Mouse (Mus musculus) c-Kit-positive CD71-positive TER-119-positive erythroid progenitor cells, embryonic 14.5 days (primary cell): ENCODE data around the gene Scarb1.

Experiments used
- DNase-seq: peaks from one replicate; pipeline ENCODE4 v3.0.0-alpha.2; 2013; ENCODE audit warnings: low spot score

The Scarb1 gene

GRCm38 (mm10) chr5:125271531-125272203, 69.2 kb downstream of the Scarb1 start:
- peak; percentile 87 for DNase-seq

- peak; percentile 70 for DNase-seq
Measured at GRCm38 (mm10) chr5:125270587-125271130, 70.2 kb downstream of the Scarb1 start.

- no peak for DNase-seq
Measured at GRCm38 (mm10) chr5:125269836-125270235, 71.1 kb downstream of the Scarb1 start.

GRCm38 (mm10) chr5:125269399-125269798, 71.5 kb downstream of the Scarb1 start:
- DNase-seq, result no peak

- DNase-seq, result peak; percentile 63
Measured at GRCm38 (mm10) chr5:125268033-125268765, 72.7 kb downstream of the Scarb1 start.

- DNase-seq, result no peak
Measured at GRCm38 (mm10) chr5:125267150-125267961, 73.5 kb downstream of the Scarb1 start.

GRCm38 (mm10) chr5:125266128-125266527, 74.8 kb downstream of the Scarb1 start:
- no peak for DNase-seq

- DNase-seq, result no peak
Measured at GRCm38 (mm10) chr5:125264700-125265099, 76.2 kb downstream of the Scarb1 start.

- DNase-seq, result no peak
Measured at GRCm38 (mm10) chr5:125262578-125262977, 78.3 kb downstream of the Scarb1 start.

GRCm38 (mm10) chr5:125253917-125254316, 87.0 kb downstream of the Scarb1 start:
- DNase-seq, result no peak

- DNase-seq, result no peak
Measured at GRCm38 (mm10) chr5:125253448-125253847, 87.4 kb downstream of the Scarb1 start.

GRCm38 (mm10) chr5:125252664-125253063, 88.2 kb downstream of the Scarb1 start:
- no peak for DNase-seq

- DNase-seq, result no peak
Measured at GRCm38 (mm10) chr5:125251885-125252615, 88.8 kb downstream of the Scarb1 start.

- no peak for DNase-seq
Measured at GRCm38 (mm10) chr5:125249187-125249586, 91.7 kb downstream of the Scarb1 start.

GRCm38 (mm10) chr5:125246711-125247110, 94.2 kb downstream of the Scarb1 start:
- no peak for DNase-seq

- no peak for DNase-seq
Measured at GRCm38 (mm10) chr5:125245534-125246151, 95.3 kb downstream of the Scarb1 start.

- no peak for DNase-seq
Measured at GRCm38 (mm10) chr5:125244825-125245533, 95.9 kb downstream of the Scarb1 start.

GRCm38 (mm10) chr5:125243928-125244327, 97.0 kb downstream of the Scarb1 start:
- DNase-seq, result no peak

GRCm38 (mm10) chr5:125242111-125242510, 98.8 kb downstream of the Scarb1 start:
- DNase-seq, result no peak

GRCm38 (mm10) chr5:125241627-125242026, 99.3 kb downstream of the Scarb1 start:
- no peak for DNase-seq
